Mouse (Mus musculus): ENCODE results near the gene Htr7.

- TF ChIP-seq POLR2A (IDR thresholded peaks at IDR 0.05; ENCODE audit: extremely low read depth, insufficient read depth, low read length) (no peak), CTCF (IDR thresholded peaks at IDR 0.05; ENCODE audit: extremely low read depth, insufficient read depth, low read length) (no peak)
Observed at GRCm38 (mm10) chr19:35957656-35958055, 99.7 kb downstream of the Htr7 start.
